Mouse (Mus musculus) lung, adult 2 months (tissue): ENCODE measurements around the gene Cfap97d2. TPM values are rescaled to one million over a fixed set of nuclear protein-coding genes. Genes with fewer than 3 reads are reported as not detected.

Experiments used
- DNase-seq: peaks from one replicate; pipeline ENCODE4 v3.0.0; 2022
- H3K4me1 ChIP-seq: fragments of 200-500 bp; 2 replicates; pipeline ENCODE4 v1.6.1; 2011; ENCODE audit warnings: low read length; ENCODE audit not compliant: control insufficient read depth, insufficient read depth
- H3K4me3 ChIP-seq: fragments of 200-500 bp; replicated peaks from 2 replicates; pipeline ENCODE3; 2011; ENCODE audit warnings: low read depth, mild to moderate bottlenecking, control low read depth, low read length; ENCODE audit errors: extremely low read depth
- CTCF ChIP-seq: fragments of 200-500 bp; IDR thresholded peaks from 2 replicates; pipeline ENCODE4 v1.5.1; 2011; ENCODE audit warnings: mild to moderate bottlenecking, low read length, control low read depth; ENCODE audit not compliant: insufficient read depth
- POLR2A ChIP-seq: fragments of 200-500 bp; IDR thresholded peaks from 2 replicates; pipeline ENCODE4 v1.6.1; 2011; ENCODE audit warnings: low read depth, mild to moderate bottlenecking, control low read depth, low read length, borderline replicate concordance; ENCODE audit errors: extremely low read depth
- WGBS: fragments of 180-500 bp; shearing (Covaris S2); methylation state at CpG from one replicate; pipeline ENCODE4 v1.1.7; 2018; 5-methylcytosine and 5-hydroxymethylcytosine counted together
- polyA plus RNA-seq: library from polyadenylated mRNA; depleted of rRNA; stranded (reverse); fragments of >200 nt; gene quantifications from 2 replicates; pipeline ENCODE4 v1.2.3, GENCODE M21; 2012

The Cfap97d2 gene
- polyA plus RNA-seq, 1 experiment, result 2.5 TPM

- DNase-seq, result no peak
- 52% methylated on average over 8 of the region's 8 CpGs for WGBS
- no peak overlapping the region for H3K4me3 ChIP-seq
- H3K4me1 ChIP-seq, result peaks cover 3% of the 10 kb centered on the region
- TF ChIP-seq CTCF, result no peak
- no peak for TF ChIP-seq POLR2A
Measured at GRCm38 (mm10) chr8:13697681-13698080, 8.0 kb upstream of the Cfap97d2 start.

- no peak for TF ChIP-seq CTCF
- TF ChIP-seq POLR2A, result no peak
- WGBS, result 71% methylated on average over 3 of the region's 3 CpGs
- no peak for DNase-seq
- Histone ChIP-seq H3K4me1 (peaks cover 3% of the 10 kb centered on the region), H3K4me3 (no peak overlapping the region)
Measured at GRCm38 (mm10) chr8:13698281-13698680, 7.4 kb upstream of the Cfap97d2 start.

GRCm38 (mm10) chr8:13699323-13699949 is 6.3 kb upstream of the Cfap97d2 start:
- DNase-seq, result no peak
- TF ChIP-seq CTCF (no peak), POLR2A (no peak)
- 65% methylated on average over 5 of the region's 5 CpGs for WGBS
- Histone ChIP-seq H3K4me1 (peaks cover 3% of the 10 kb centered on the region), H3K4me3 (no peak overlapping the region)

- H3K4me1 ChIP-seq, result peaks cover 3% of the 10 kb centered on the region
- no peak overlapping the region for H3K4me3 ChIP-seq
- DNase-seq, result no peak
- TF ChIP-seq POLR2A (no peak), CTCF (no peak)
- WGBS, result 39% methylated on average over 4 of the region's 4 CpGs
Measured at GRCm38 (mm10) chr8:13702755-13703154, 2.9 kb upstream of the Cfap97d2 start.

- Histone ChIP-seq H3K4me1 (peaks cover 3% of the 10 kb centered on the region), H3K4me3 (no peak overlapping the region)
- WGBS, result 87% methylated on average over 6 of the region's 6 CpGs
- no peak for TF ChIP-seq CTCF
- no peak for TF ChIP-seq POLR2A
- no peak for DNase-seq
Measured at GRCm38 (mm10) chr8:13703756-13704155, 1.9 kb upstream of the Cfap97d2 start.

- no peak for DNase-seq
- 80% methylated on average over 4 of the region's 4 CpGs for WGBS
- no peak for TF ChIP-seq CTCF
- no peak for TF ChIP-seq POLR2A
- Histone ChIP-seq H3K4me3 (no peak overlapping the region), H3K4me1 (peaks cover 3% of the 10 kb centered on the region)
Measured at GRCm38 (mm10) chr8:13704301-13704700, 1.4 kb upstream of the Cfap97d2 start.

GRCm38 (mm10) chr8:13706918-13707317 is 1.2 kb downstream of the Cfap97d2 start:
- TF ChIP-seq CTCF (no peak), POLR2A (no peak)
- no peak for DNase-seq
- Histone ChIP-seq H3K4me1 (peaks cover 3% of the 10 kb centered on the region), H3K4me3 (no peak overlapping the region)
- WGBS, result 82% methylated on average over 5 of the region's 5 CpGs

- DNase-seq, result no peak
- WGBS, result 97% methylated on average over 5 of the region's 5 CpGs
- TF ChIP-seq POLR2A (no peak), CTCF (no peak)
- Histone ChIP-seq H3K4me3 (no peak overlapping the region), H3K4me1 (no peaks in the 10 kb centered on the region)
Measured at GRCm38 (mm10) chr8:13708514-13708913, 2.8 kb downstream of the Cfap97d2 start.

GRCm38 (mm10) chr8:13718980-13719379 is 13.3 kb downstream of the Cfap97d2 start:
- WGBS, result 96% methylated on average over 8 of the region's 8 CpGs
- H3K4me1 ChIP-seq, result no peaks in the 10 kb centered on the region
- TF ChIP-seq CTCF (no peak), POLR2A (no peak)

GRCm38 (mm10) chr8:13725722-13726121 is 20.0 kb downstream of the Cfap97d2 start:
- DNase-seq, result peak; percentile 37
- TF ChIP-seq CTCF (peak; percentile 25; the same call in 1 of the 2 replicates), POLR2A (no peak)
- no peak overlapping the region for H3K4me3 ChIP-seq
- no peaks in the 10 kb centered on the region for H3K4me1 ChIP-seq

More at GRCm38 (mm10) chr8:13718980-13719379, 13.3 kb downstream of the Cfap97d2 start:
- no peak for DNase-seq
- H3K4me3 ChIP-seq, result no peak overlapping the region
